Mouse (Mus musculus): ENCODE results near the gene 1700066M21Rik. TPM values are rescaled to one million over a fixed set of nuclear protein-coding genes. Genes with fewer than 3 reads are reported as not detected.
A peak's percentile ranks its signal among the peaks of the same experiment; 100 is the strongest.

1700066M21Rik gene
- polyA plus RNA-seq, 1 experiment from 2014 or later: 10.5 TPM

DNA sequence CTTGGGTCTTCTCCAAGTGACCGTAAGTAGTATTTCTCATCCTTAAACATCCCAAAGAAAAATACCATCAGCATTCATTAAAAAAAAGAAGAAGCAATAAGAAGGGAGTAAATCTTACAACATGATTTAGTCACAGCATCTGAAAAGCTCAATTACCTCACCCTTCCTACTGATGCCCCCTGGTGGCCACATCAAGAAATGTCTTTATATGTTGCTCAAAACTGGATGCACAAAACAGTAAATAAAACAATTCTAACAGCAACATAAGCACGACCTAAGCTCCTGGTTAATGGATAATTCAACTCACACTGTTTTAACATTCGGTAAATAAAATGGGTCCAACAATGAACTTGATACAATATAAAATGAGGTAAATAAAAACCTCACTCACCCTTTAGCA is 16.6 kb downstream of the 1700066M21Rik start:
- H3K4me3 ChIP-seq: no peak overlapping the region
- no peak for ATAC-seq (ENCODE audit: insufficient number of reproducible peaks, low FRiP score)
- H3K27ac ChIP-seq (ENCODE audit: poor library complexity, severe bottlenecking): no peak overlapping the region
- H3K4me2 ChIP-seq: no peak overlapping the region
- peaks cover 5% of the 10 kb centered on the region; the same call in 1 of the 2 replicates for H3K4me1 ChIP-seq (replicated peaks)
- peaks cover 46% of the 10 kb centered on the region for H3K36me3 ChIP-seq
- no peaks in the 10 kb centered on the region for H3K27me3 ChIP-seq (replicated peaks)
- no peak overlapping the region for H3K9ac ChIP-seq
- no peaks in the 10 kb centered on the region for H3K9me3 ChIP-seq (replicated peaks)
- 69% methylated on average over 3 of the region's 3 CpGs for WGBS

- H3K4me1 ChIP-seq (replicated peaks): peaks cover 5% of the 10 kb centered on the region
- no peak overlapping the region for H3K9ac ChIP-seq
- H3K27me3 ChIP-seq (replicated peaks): no peaks in the 10 kb centered on the region
- 89% methylated on average over 2 of the region's 2 CpGs for WGBS
- H3K27ac ChIP-seq (ENCODE audit: poor library complexity, severe bottlenecking): no peak overlapping the region
- peaks cover 34% of the 10 kb centered on the region for H3K36me3 ChIP-seq
- H3K4me2 ChIP-seq: no peak overlapping the region
- ATAC-seq (ENCODE audit: insufficient number of reproducible peaks, low FRiP score): no peak
- no peaks in the 10 kb centered on the region for H3K9me3 ChIP-seq (replicated peaks)
- no peak overlapping the region for H3K4me3 ChIP-seq
Measured at GRCm38 (mm10) chr1:57400321-57400720, 22.9 kb downstream of the 1700066M21Rik start.

DNA sequence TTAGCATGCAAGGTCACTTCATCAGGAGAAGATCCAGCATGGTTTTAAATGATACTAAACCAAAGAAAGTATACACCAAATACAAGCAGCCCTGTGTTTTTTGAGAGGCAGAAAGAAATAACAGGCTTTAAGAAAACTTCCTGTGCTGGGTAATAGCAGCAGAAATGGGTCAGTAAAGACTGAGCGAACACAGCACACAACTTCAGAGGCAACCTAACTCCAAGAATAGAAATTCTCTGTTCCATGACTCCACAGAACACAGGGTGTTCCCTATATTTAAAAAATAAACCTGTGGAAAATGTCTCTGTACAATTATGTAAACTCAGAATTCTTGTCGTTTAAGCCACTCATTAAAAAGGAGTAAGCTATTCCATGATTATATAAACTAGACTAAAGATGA is 23.5 kb downstream of the 1700066M21Rik start:
- WGBS: 87% methylated on average over 2 of the region's 2 CpGs
- peaks cover 32% of the 10 kb centered on the region for H3K36me3 ChIP-seq

DNA sequence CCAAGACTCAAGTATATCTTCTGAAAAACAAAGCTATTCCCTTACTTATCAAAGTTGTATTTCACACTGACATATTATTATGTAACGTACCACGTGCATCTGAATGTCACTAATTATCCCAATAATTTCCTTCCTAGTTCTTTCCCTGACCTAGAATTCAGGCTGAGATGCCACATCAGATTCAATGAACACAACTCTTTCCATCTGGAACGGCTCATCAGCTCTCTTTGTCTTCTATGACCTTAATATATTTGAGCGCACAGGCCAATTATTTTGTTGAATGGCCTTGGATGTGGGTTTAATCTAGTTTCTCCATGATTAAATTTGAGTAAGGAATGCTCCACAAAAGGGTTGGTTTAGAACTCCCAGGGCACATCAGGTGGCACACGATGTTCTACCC is 24.7 kb downstream of the 1700066M21Rik start:
- H3K36me3 ChIP-seq: peaks cover 24% of the 10 kb centered on the region
- no peak overlapping the region for H3K4me2 ChIP-seq
- 96% methylated on average over 5 of the region's 5 CpGs for WGBS
- H3K9me3 ChIP-seq (replicated peaks): no peaks in the 10 kb centered on the region
- peaks cover 10% of the 10 kb centered on the region for H3K4me1 ChIP-seq (replicated peaks)
- no peak overlapping the region for H3K27ac ChIP-seq (ENCODE audit: poor library complexity, severe bottlenecking)
- no peak overlapping the region for H3K9ac ChIP-seq
- ATAC-seq (ENCODE audit: insufficient number of reproducible peaks, low FRiP score): no peak
- no peaks in the 10 kb centered on the region for H3K27me3 ChIP-seq (replicated peaks)
- no peak overlapping the region for H3K4me3 ChIP-seq

More for the DNA sequence above, 23.5 kb downstream of the 1700066M21Rik start:
- H3K27ac ChIP-seq (ENCODE audit: poor library complexity, severe bottlenecking): no peak overlapping the region
- ATAC-seq (ENCODE audit: insufficient number of reproducible peaks, low FRiP score): no peak
- H3K9ac ChIP-seq: no peak overlapping the region
- no peak overlapping the region for H3K4me2 ChIP-seq
- no peaks in the 10 kb centered on the region for H3K27me3 ChIP-seq (replicated peaks)
- no peaks in the 10 kb centered on the region for H3K9me3 ChIP-seq (replicated peaks)
- no peak overlapping the region for H3K4me3 ChIP-seq
- peaks cover 9% of the 10 kb centered on the region for H3K4me1 ChIP-seq (replicated peaks)

- under 1% methylated on average over 72 of the region's 72 CpGs for WGBS
- ATAC-seq (ENCODE audit: insufficient number of reproducible peaks, low FRiP score): peak; percentile 90
- no peaks in the 10 kb centered on the region for H3K9me3 ChIP-seq (replicated peaks)
- peak within 1 kb of the TSS; percentile 95 for H3K9ac ChIP-seq
- H3K27me3 ChIP-seq (replicated peaks): no peaks in the 10 kb centered on the region
- peak within 1 kb of the TSS; percentile 87 for H3K27ac ChIP-seq (ENCODE audit: poor library complexity, severe bottlenecking)
- H3K4me2 ChIP-seq: peak within 1 kb of the TSS; percentile 89
- H3K36me3 ChIP-seq: peaks cover 6% of the 10 kb centered on the region
- peak within 1 kb of the TSS; percentile 94 for H3K4me3 ChIP-seq
- peaks cover 19% of the 10 kb centered on the region for H3K4me1 ChIP-seq (replicated peaks)
Measured at GRCm38 (mm10) chr1:57406187-57407151, 29.0 kb downstream of the 1700066M21Rik start, which contains the start of the genes Maip1 and Tyw5. Gene Maip1, plus strand, starts transcription at chr1:57406328. Gene Tyw5, minus strand, starts transcription at chr1:57407101.

GRCm38 (mm10) chr1:57408994-57409393 is 31.6 kb downstream of the 1700066M21Rik start:
- Histone ChIP-seq H3K9ac (no peak overlapping the region), H3K9me3 (replicated peaks) (no peaks in the 10 kb centered on the region), H3K27ac (ENCODE audit: poor library complexity, severe bottlenecking) (no peak overlapping the region), H3K27me3 (replicated peaks) (no peaks in the 10 kb centered on the region), H3K4me1 (replicated peaks) (peaks cover 19% of the 10 kb centered on the region), H3K4me3 (no peak overlapping the region), H3K36me3 (peaks cover 19% of the 10 kb centered on the region), H3K4me2 (no peak overlapping the region)
- WGBS: 53% methylated on average over 2 of the region's 2 CpGs
- no peak for ATAC-seq (ENCODE audit: insufficient number of reproducible peaks, low FRiP score)

- Histone ChIP-seq H3K4me1 (replicated peaks) (peaks cover 4% of the 10 kb centered on the region), H3K4me3 (no peak overlapping the region), H3K9ac (no peak overlapping the region), H3K4me2 (no peak overlapping the region), H3K9me3 (replicated peaks) (no peaks in the 10 kb centered on the region), H3K36me3 (peaks cover 43% of the 10 kb centered on the region), H3K27ac (ENCODE audit: poor library complexity, severe bottlenecking) (no peak overlapping the region), H3K27me3 (replicated peaks) (no peaks in the 10 kb centered on the region)
- 85% methylated on average over 2 of the region's 2 CpGs for WGBS
- no peak for ATAC-seq (ENCODE audit: insufficient number of reproducible peaks, low FRiP score)
Measured at GRCm38 (mm10) chr1:57413397-57413796, 36.0 kb downstream of the 1700066M21Rik start.

DNA sequence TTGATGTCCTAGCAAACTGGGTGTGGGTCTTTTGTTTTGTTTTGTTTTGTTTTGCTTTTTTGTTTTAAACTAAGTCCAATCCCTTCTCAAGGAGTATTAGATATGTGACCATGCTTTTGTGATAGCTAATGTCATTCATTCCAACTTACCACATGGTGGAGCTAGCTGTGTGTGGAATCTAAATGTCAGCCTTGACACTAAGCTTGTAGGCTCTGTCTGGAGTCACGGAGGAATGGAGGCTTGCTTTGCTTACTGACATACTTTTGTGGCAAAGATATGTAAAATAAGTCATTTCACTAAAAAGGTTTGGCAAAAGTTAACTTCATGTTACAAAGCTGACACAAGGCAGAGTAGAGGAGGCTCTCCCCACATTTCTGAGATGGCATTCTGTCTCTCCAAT is 46.3 kb downstream of the 1700066M21Rik start:
- Histone ChIP-seq H3K4me3 (no peak overlapping the region), H3K4me2 (no peak overlapping the region), H3K9me3 (replicated peaks) (no peaks in the 10 kb centered on the region), H3K9ac (no peak overlapping the region), H3K36me3 (no peaks in the 10 kb centered on the region), H3K27ac (ENCODE audit: poor library complexity, severe bottlenecking) (no peak overlapping the region), H3K4me1 (replicated peaks) (no peaks in the 10 kb centered on the region), H3K27me3 (replicated peaks) (no peaks in the 10 kb centered on the region)
- ATAC-seq (ENCODE audit: insufficient number of reproducible peaks, low FRiP score): no peak
- WGBS: 4% methylated on average over 1 of the region's 1 CpGs

- no peaks in the 10 kb centered on the region for H3K36me3 ChIP-seq
- H3K27ac ChIP-seq (ENCODE audit: poor library complexity, severe bottlenecking): no peak overlapping the region
- H3K4me1 ChIP-seq (replicated peaks): 0 out of 2 replicates have a peak, but pooled peaks cover 4% of the 10 kb centered on the region
- no peak overlapping the region for H3K9ac ChIP-seq
- peak; percentile 57; the same call in 1 of the 2 replicates for ATAC-seq (ENCODE audit: insufficient number of reproducible peaks, low FRiP score)
- H3K9me3 ChIP-seq (replicated peaks): no peaks in the 10 kb centered on the region
- H3K4me3 ChIP-seq: no peak overlapping the region
- WGBS: 53% methylated on average over 16 of the region's 16 CpGs
- 0 out of 2 replicates have a peak overlapping the region, but pooled peaks have one; percentile 17 for H3K4me2 ChIP-seq
- H3K27me3 ChIP-seq (replicated peaks): no peaks in the 10 kb centered on the region
Measured at GRCm38 (mm10) chr1:57428368-57429308, 51.2 kb downstream of the 1700066M21Rik start.

DNA sequence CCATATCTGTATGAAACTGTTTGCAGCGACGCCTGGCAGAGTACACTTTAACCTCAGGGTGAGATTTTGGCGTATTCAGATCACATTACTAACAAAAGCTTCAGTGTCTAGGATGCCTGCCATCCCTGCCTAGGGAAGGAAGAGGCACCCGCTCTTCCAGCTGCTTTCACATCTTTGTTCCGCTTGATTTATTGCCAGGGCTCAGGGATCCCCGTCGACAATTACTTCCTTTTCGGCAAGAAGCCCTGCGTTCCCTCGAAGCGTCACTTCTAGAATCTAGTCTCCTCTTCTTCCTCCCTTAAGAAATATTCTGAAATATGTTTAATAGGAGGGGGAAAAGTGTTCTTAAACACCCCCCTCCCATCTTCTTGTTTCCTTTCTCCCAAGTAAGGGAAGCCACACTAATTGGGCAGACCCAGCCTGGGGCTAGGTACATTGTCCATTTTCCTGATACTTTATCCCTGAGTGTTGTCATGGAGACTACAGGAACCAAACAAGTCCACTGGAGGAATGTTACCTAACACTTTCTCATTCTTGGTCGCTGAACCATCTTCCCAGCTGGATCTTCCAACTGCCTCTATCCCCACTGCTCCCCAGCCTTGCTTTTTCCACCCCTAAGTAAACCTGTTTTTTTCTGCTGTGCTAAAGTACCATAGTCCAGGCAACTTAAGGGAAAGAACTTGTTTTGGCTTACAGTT is 52.5 kb downstream of the 1700066M21Rik start:
- WGBS: 31% methylated on average over 12 of the region's 12 CpGs
- H3K4me1 ChIP-seq (replicated peaks): 0 out of 2 replicates have a peak, but pooled peaks cover 4% of the 10 kb centered on the region
- no peaks in the 10 kb centered on the region for H3K27me3 ChIP-seq (replicated peaks)
- H3K9ac ChIP-seq: no peak overlapping the region
- no peaks in the 10 kb centered on the region for H3K9me3 ChIP-seq (replicated peaks)
- ATAC-seq (ENCODE audit: insufficient number of reproducible peaks, low FRiP score): peak; percentile 38; the same call in 1 of the 2 replicates
- no peak overlapping the region for H3K27ac ChIP-seq (ENCODE audit: poor library complexity, severe bottlenecking)
- H3K4me2 ChIP-seq: peak overlapping the region; percentile 22
- H3K4me3 ChIP-seq: no peak overlapping the region
- H3K36me3 ChIP-seq: no peaks in the 10 kb centered on the region
